Mouse (Mus musculus) thymus, adult 2 months (tissue): ENCODE results near the gene Ostc. TPM values are rescaled to one million over a fixed set of nuclear protein-coding genes. Genes with fewer than 3 reads are reported as not detected.

Experiments used
- DNase-seq: peaks from one replicate; pipeline ENCODE4 v3.0.0; 2021
- H3K27ac ChIP-seq: fragments of 200-500 bp; 2 replicates; pipeline ENCODE4 v1.5.1; 2012; ENCODE audit warnings: low read length, control low read depth; ENCODE audit not compliant: control insufficient read depth, insufficient read depth
- H3K27me3 ChIP-seq: fragments of 200-500 bp; 2 replicates; pipeline ENCODE4 v1.6.1; 2012; ENCODE audit warnings: mild to moderate bottlenecking, low read length, moderate library complexity, mixed read lengths; ENCODE audit not compliant: control insufficient read depth, insufficient read depth
- H3K36me3 ChIP-seq: fragments of 200-500 bp; 2 replicates; pipeline ENCODE4 v1.6.1; 2012; ENCODE audit warnings: mild to moderate bottlenecking, low read length, moderate library complexity; ENCODE audit not compliant: control insufficient read depth, insufficient read depth
- H3K4me1 ChIP-seq: fragments of 200-500 bp; replicated peaks from 2 replicates; pipeline ENCODE4 v1.6.1; 2012; ENCODE audit warnings: low read length; ENCODE audit not compliant: control insufficient read depth, insufficient read depth
- H3K4me3 ChIP-seq: fragments of 200-500 bp; 2 replicates; pipeline ENCODE4 v1.5.1; 2012; ENCODE audit warnings: mild to moderate bottlenecking, low read length, control low read depth, moderate library complexity; ENCODE audit not compliant: control insufficient read depth, insufficient read depth
- CTCF ChIP-seq: fragments of 200-500 bp; IDR thresholded peaks from 2 replicates; pipeline ENCODE4 v1.5.1; 2012; ENCODE audit warnings: mild to moderate bottlenecking, control low read depth, low read length, moderate library complexity, borderline replicate concordance; ENCODE audit not compliant: control insufficient read depth, poor library complexity, insufficient read depth; ENCODE audit errors: extremely low read depth
- POLR2A ChIP-seq: fragments of 200-500 bp; IDR thresholded peaks from 2 replicates; pipeline ENCODE4 v1.6.1; 2012; ENCODE audit warnings: mild to moderate bottlenecking, low read length, control low read depth, moderate library complexity; ENCODE audit not compliant: control insufficient read depth, poor library complexity, insufficient read depth; ENCODE audit errors: extremely low read depth
- WGBS: fragments of 180-500 bp; shearing (Covaris S2); methylation state at CpG from one replicate; pipeline ENCODE4 v1.1.7; 2018; 5-methylcytosine and 5-hydroxymethylcytosine counted together
- polyA plus RNA-seq: library from polyadenylated mRNA; depleted of rRNA; stranded (reverse); fragments of >200 nt; gene quantifications from 2 replicates; pipeline ENCODE4 v1.2.3, GENCODE M21; 2012

Ostc gene
- polyA plus RNA-seq, 1 experiment, result 69.1 TPM

DNA sequence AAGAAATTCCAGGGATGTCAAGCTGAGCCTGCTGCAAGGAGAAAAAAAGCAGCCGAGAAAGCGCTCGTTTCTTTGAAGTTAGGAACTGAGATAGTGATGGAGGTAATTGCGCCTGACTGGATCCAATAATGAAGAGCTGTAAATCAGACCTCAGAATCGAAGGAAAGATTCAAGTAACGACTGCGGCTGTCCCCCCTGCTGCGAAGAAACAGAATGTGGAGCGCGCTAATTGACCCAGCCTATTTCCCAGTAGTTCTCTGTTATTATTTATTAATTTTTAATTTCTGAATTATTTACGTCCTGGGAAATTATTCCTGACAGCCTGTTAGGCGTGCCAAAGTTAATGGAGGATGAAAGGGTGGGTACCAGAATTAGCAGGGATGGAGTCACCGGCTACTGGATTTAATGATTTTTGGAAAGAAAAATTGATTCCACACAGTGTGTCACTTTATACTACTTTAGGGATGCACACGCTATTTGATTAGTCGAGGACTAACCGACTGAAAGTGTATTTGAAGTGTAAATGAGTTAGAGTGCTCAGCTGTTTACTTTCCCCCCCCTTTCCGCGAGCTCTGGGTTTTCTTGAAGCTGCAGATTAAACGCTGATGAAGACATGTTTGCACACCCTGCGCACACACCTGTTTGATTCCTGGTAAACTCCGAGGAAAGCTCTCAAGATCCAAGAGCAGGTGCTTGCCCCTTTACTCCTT, 28.6 kb upstream of the Ostc start:
- H3K27me3 ChIP-seq, result no peaks in the 10 kb centered on the region
- H3K27ac ChIP-seq, result no peak overlapping the region
- WGBS, result 84% methylated on average over 21 of the region's 21 CpGs
- H3K4me1 ChIP-seq, result no peaks in the 10 kb centered on the region
- no peak overlapping the region for H3K4me3 ChIP-seq
- DNase-seq, result no peak
- no peaks in the 10 kb centered on the region for H3K36me3 ChIP-seq
- TF ChIP-seq POLR2A (no peak), CTCF (no peak)

DNA sequence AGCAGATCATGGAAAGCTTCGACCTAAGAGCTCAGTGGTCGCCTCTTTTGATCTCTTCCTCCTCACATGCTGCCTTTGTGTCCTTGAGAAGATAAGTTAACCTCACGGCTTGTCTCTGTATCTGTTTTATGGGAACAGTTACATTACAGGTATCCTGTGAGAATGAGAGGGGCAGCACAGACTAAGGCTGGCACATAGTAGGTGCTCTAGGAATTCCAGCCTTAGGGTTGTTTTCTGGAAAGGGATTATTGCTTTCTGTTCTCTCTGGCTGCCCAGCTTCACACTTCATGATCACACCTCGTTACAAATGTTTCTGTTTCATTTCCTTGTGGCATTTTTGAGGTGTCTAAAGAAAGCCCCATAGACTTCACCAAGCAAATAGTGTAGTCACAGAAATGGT, 27.5 kb upstream of the Ostc start:
- no peak for TF ChIP-seq CTCF
- no peak for TF ChIP-seq POLR2A

DNA sequence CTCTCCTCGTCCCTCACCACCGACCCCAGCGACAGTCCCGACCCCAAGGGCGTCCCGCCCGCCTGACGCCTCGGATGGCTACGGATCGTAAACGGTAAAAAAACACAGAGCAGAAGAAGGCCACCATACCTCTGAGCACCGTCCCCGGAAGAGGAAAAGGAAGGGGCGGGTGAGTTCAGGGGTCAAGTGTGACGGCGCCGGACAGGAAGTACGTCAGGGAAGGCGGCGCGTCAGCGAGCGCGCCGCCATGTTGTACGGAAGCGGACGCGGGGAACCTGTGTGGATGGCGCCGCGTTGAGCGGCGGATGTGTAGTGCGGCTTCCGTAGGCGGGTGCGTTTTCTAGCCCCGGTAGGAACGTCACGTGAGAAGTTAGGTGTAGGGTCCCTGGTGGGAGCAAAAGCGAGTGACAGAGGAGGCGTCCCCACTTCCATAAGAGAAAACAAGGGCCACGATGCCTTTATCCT, 21.0 kb upstream of the Ostc start, which contains the start of gene Rpl34:
Rpl34 (minus strand) TSS at position 210 of the 465 bp plus-strand sequence.
- Histone ChIP-seq H3K4me3 (peak within 1 kb of the TSS; percentile 68), H3K27me3 (no peaks in the 10 kb centered on the region), H3K4me1 (peaks cover 2% of the 10 kb centered on the region), H3K27ac (peak within 1 kb of the TSS; percentile 29), H3K36me3 (peaks cover 35% of the 10 kb centered on the region)
- TF ChIP-seq CTCF, result peak; percentile 30; the same call in 1 of the 2 replicates
- peak; percentile 94 for TF ChIP-seq POLR2A
- DNase-seq, result peak; percentile 91
- WGBS, result under 1% methylated on average over 45 of the region's 45 CpGs

More for the DNA sequence above, 27.5 kb upstream of the Ostc start:
- no peaks in the 10 kb centered on the region for H3K36me3 ChIP-seq
- no peak overlapping the region for H3K4me3 ChIP-seq
- no peak overlapping the region for H3K27ac ChIP-seq
- no peaks in the 10 kb centered on the region for H3K4me1 ChIP-seq
- no peaks in the 10 kb centered on the region for H3K27me3 ChIP-seq
- WGBS, result 65% methylated on average over 4 of the region's 4 CpGs
- no peak for DNase-seq

DNA sequence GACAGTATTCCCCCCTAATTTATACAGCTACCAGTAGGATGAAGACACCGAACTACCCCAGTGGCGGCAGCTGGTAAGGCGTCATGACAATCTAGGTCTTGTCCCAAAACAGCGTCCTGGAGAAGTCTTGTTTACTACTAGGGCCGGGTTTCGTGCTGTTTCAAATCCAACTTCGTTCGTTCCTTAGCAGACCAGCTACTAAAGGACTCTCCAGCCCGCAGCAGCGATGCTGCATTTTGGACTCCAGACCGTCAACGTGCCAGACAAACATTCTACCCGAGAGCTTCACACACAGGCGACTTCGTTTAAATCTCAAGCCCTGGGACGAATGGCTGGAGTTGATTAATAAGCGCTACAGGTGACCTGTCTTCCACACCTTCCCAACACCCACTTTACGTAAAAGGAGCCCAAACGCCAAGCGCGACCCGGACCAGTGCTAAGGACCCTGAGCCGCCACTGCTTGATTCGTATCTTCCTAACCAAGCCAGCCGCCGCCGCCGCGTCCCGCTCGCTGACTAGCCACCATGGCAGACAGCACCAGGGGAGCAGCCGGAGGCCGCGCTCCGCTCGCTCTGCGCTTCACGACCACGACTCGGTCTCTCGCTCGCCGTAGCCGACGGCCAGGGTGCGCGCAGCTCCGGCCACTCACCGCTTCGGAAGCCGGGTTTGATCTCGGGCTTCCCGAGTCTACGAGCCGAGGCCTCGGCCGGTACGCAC, 20.4 kb upstream of the Ostc start:
- Histone ChIP-seq H3K4me3 (peak overlapping the region; percentile 68), H3K4me1 (peaks cover 2% of the 10 kb centered on the region), H3K27ac (peak overlapping the region; percentile 29), H3K27me3 (no peaks in the 10 kb centered on the region), H3K36me3 (peaks cover 35% of the 10 kb centered on the region)
- peak; percentile 45 for DNase-seq
- TF ChIP-seq CTCF (no peak), POLR2A (no peak)
- WGBS, result under 1% methylated on average over 58 of the region's 58 CpGs

DNA sequence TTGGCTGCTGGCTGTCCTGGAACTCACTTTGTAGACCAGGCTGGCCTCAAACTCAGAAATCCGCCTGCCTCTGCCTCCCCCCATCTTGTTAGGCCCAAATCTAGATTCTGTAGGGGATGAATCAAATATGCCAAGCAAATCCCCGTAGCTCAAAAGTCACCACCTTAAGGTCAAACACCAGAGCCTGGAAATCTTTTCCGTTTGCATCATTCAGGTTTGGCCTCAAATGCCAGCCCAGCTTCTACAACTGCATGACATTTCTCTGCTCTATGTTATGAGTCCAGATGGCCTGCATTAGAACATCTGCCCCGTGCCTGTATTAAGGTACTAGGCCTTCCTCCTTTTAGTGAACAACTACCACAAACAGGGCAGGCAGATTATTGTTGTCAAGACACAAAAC, 18.4 kb upstream of the Ostc start:
- no peak for TF ChIP-seq POLR2A
- TF ChIP-seq CTCF, result no peak
- H3K27me3 ChIP-seq, result no peaks in the 10 kb centered on the region
- H3K4me1 ChIP-seq, result peaks cover 2% of the 10 kb centered on the region
- no peak for DNase-seq
- H3K4me3 ChIP-seq, result no peak overlapping the region
- no peak overlapping the region for H3K27ac ChIP-seq
- WGBS, result 90% methylated on average over 4 of the region's 4 CpGs
- peaks cover 35% of the 10 kb centered on the region for H3K36me3 ChIP-seq

DNA sequence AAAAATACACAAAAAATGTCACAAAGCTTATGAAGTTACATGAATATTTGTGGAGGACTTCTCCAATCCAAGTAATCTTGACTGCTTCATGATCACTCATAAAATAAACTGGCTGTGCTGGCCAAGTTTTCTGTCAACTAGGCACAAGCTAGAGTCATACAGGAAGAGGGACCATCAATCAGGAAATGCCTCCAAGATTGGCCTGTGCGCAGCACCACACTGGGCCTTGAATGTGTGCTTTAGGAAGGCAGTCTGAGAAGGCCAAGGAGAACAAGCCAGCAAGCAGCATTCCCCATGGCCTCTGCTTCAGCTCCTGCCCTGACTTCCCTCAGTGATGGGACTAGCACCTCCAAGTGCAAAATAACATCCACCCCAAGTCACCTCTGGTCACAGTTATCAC, 17.8 kb upstream of the Ostc start:
- H3K36me3 ChIP-seq, result peaks cover 35% of the 10 kb centered on the region
- H3K27ac ChIP-seq, result no peak overlapping the region
- DNase-seq, result no peak
- WGBS, result 94% methylated on average over 1 of the region's 1 CpGs
- TF ChIP-seq POLR2A, result no peak
- no peak for TF ChIP-seq CTCF
- H3K27me3 ChIP-seq, result no peaks in the 10 kb centered on the region
- no peak overlapping the region for H3K4me3 ChIP-seq
- peaks cover 2% of the 10 kb centered on the region for H3K4me1 ChIP-seq

DNA sequence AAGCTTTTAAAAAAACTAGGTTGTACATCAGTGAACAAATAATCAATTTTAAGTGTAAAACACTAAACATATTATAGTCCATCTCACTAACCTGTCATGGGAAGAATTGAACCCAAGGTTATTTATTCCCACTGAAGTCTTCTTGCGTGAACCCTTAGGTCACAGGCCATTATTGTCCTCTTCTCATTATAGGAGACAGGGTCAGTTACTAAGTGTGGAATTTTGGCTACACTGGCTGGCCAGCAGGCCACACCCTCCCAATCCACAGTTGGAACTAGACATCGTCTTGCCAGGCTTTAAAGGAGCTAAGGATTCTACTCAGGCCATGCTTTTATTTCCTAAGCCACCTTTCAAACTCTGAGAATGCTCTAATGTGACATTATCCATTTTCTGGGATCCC, 16.5 kb upstream of the Ostc start:
- H3K27me3 ChIP-seq, result no peaks in the 10 kb centered on the region
- DNase-seq, result no peak
- 90% methylated on average over 2 of the region's 2 CpGs for WGBS
- peaks cover 35% of the 10 kb centered on the region for H3K36me3 ChIP-seq
- peaks cover 6% of the 10 kb centered on the region for H3K4me1 ChIP-seq
- TF ChIP-seq POLR2A (no peak), CTCF (no peak)
- H3K4me3 ChIP-seq, result no peak overlapping the region
- no peak overlapping the region for H3K27ac ChIP-seq
